Mouse (Mus musculus): ENCODE measurements at regions not wholly inside any gene's neighbourhood (a gene's known extent, or its start where the extent isn't known, plus 50 kb on each side); places are given as distances from the start of the nearest gene placed in this dataset.

- peak; percentile 15 for DNase-seq (ENCODE audit: low spot score)
These were observed 1363.4 kb upstream of the Cox7c start for GRCm38 (mm10) chr13:87410066-87410465.

Data from ovary, postnatal 36 days (tissue).